Mouse (Mus musculus): ENCODE data around the gene Tmem189.
A peak's percentile ranks its signal among the peaks of the same experiment; 100 is the strongest.
"Not testable (repeated sequence)": the region's sequence is repeated elsewhere in the genome, so short reads cannot be mapped to it uniquely, and the experiment has no call there.

Tmem189 gene

GRCm38 (mm10) chr2:167622352-167622751 lies 67.3 kb downstream of the Tmem189 start:
- DNase-seq (ENCODE audit: low spot score) = no peak

- DNase-seq (ENCODE audit: low spot score) = no peak
Measured at GRCm38 (mm10) chr2:167621255-167622087, 68.2 kb downstream of the Tmem189 start.

- no peak for DNase-seq (ENCODE audit: low spot score)
Measured at GRCm38 (mm10) chr2:167617472-167617871, 72.2 kb downstream of the Tmem189 start.

- no peak for DNase-seq (ENCODE audit: low spot score)
Measured at GRCm38 (mm10) chr2:167617034-167617433, 72.6 kb downstream of the Tmem189 start.

GRCm38 (mm10) chr2:167613335-167613734 lies 76.3 kb downstream of the Tmem189 start:
- DNase-seq (ENCODE audit: low spot score) = not testable (repeated sequence)

- no peak for DNase-seq (ENCODE audit: low spot score)
Measured at GRCm38 (mm10) chr2:167612122-167612521, 77.5 kb downstream of the Tmem189 start.

GRCm38 (mm10) chr2:167611287-167611686 lies 78.3 kb downstream of the Tmem189 start:
- no peak for DNase-seq (ENCODE audit: low spot score)

- DNase-seq (ENCODE audit: low spot score) = no peak
Measured at GRCm38 (mm10) chr2:167606745-167607123, 82.9 kb downstream of the Tmem189 start.

GRCm38 (mm10) chr2:167605817-167606744 lies 83.5 kb downstream of the Tmem189 start:
- no peak for DNase-seq (ENCODE audit: low spot score)

GRCm38 (mm10) chr2:167605178-167605794 lies 84.3 kb downstream of the Tmem189 start:
- DNase-seq (ENCODE audit: low spot score) = peak; percentile 93

GRCm38 (mm10) chr2:167602978-167603377 lies 86.6 kb downstream of the Tmem189 start:
- no peak for DNase-seq (ENCODE audit: low spot score)

- DNase-seq (ENCODE audit: low spot score) = no peak
Measured at GRCm38 (mm10) chr2:167602364-167602763, 87.3 kb downstream of the Tmem189 start.

GRCm38 (mm10) chr2:167600481-167600995 lies 89.1 kb downstream of the Tmem189 start:
- DNase-seq (ENCODE audit: low spot score) = no peak

GRCm38 (mm10) chr2:167599917-167600316 lies 89.7 kb downstream of the Tmem189 start:
- no peak for DNase-seq (ENCODE audit: low spot score)

- no peak for DNase-seq (ENCODE audit: low spot score)
Measured at GRCm38 (mm10) chr2:167599195-167599594, 90.4 kb downstream of the Tmem189 start.

- no peak for DNase-seq (ENCODE audit: low spot score)
Measured at GRCm38 (mm10) chr2:167597492-167598186, 92.0 kb downstream of the Tmem189 start.

GRCm38 (mm10) chr2:167596726-167597491 lies 92.7 kb downstream of the Tmem189 start:
- DNase-seq (ENCODE audit: low spot score) = peak; percentile 46

- DNase-seq (ENCODE audit: low spot score) = no peak
Measured at GRCm38 (mm10) chr2:167596262-167596661, 93.4 kb downstream of the Tmem189 start.

GRCm38 (mm10) chr2:167595761-167596171 lies 93.9 kb downstream of the Tmem189 start:
- DNase-seq (ENCODE audit: low spot score) = peak; percentile 78

- DNase-seq (ENCODE audit: low spot score) = peak; percentile 99
Measured at GRCm38 (mm10) chr2:167594444-167594934, 95.1 kb downstream of the Tmem189 start.
